Mouse (Mus musculus) limb, embryonic 15.5 days (tissue): ENCODE measurements around the gene Usp33. TPM values are rescaled to one million over a fixed set of nuclear protein-coding genes. Genes with fewer than 3 reads are reported as not detected.

ENCODE experiments used
- ATAC-seq: fragments of 200-750 bp; cut with Nextera tagmentation; 2 replicates; pipeline ENCODE4 v1.8.0; 2017; ENCODE audit warnings: low read depth, moderate TSS enrichment; ENCODE audit not compliant: insufficient number of reproducible peaks, low FRiP score, low TSS enrichment
- H3K27ac ChIP-seq: fragments of 300-500 bp; sonication (generic); 2 replicates; pipeline ENCODE4 v1.5.1; 2015; ENCODE audit warnings: moderate library complexity, mild to moderate bottlenecking, inconsistent platforms
- H3K27me3 ChIP-seq: fragments of 300-500 bp; sonication (generic); 2 replicates; pipeline ENCODE4 v1.6.1; 2015; ENCODE audit warnings: inconsistent platforms
- H3K36me3 ChIP-seq: fragments of 300-500 bp; sonication (generic); 2 replicates; pipeline ENCODE4 v1.6.1; 2015; ENCODE audit warnings: inconsistent platforms
- H3K4me1 ChIP-seq: fragments of 300-500 bp; sonication (generic); 2 replicates; pipeline ENCODE4 v1.6.1; 2015; ENCODE audit warnings: inconsistent platforms
- H3K4me2 ChIP-seq: fragments of 300-500 bp; sonication (generic); 2 replicates; pipeline ENCODE4 v1.6.1; 2015; ENCODE audit warnings: mild to moderate bottlenecking, inconsistent platforms
- H3K4me3 ChIP-seq: fragments of 300-500 bp; sonication (generic); 2 replicates; pipeline ENCODE4 v1.5.1; 2015; ENCODE audit warnings: mild to moderate bottlenecking, inconsistent platforms
- H3K9ac ChIP-seq: fragments of 300-500 bp; sonication (generic); 2 replicates; pipeline ENCODE4 v1.6.1; 2015; ENCODE audit warnings: inconsistent platforms
- H3K9me3 ChIP-seq: fragments of 300-500 bp; sonication (generic); 2 replicates; pipeline ENCODE4 v1.6.1; 2016; ENCODE audit warnings: inconsistent platforms
- WGBS: fragments of 180-500 bp; shearing (Covaris S2); methylation state at CpG from one replicate; pipeline ENCODE4 v1.1.7; 2015; 5-methylcytosine and 5-hydroxymethylcytosine counted together
- polyA plus RNA-seq: library from polyadenylated mRNA; unstranded; fragments of >200 nt; fragmentation: Nextera tagmentation; extraction: Ambion mirVana; gene quantifications from 2 replicates; pipeline ENCODE4 v1.2.1, GENCODE M21; 2015

Gene Usp33
- polyA plus RNA-seq, 1 experiment from 2014 or later = 45.2 TPM

DNA sequence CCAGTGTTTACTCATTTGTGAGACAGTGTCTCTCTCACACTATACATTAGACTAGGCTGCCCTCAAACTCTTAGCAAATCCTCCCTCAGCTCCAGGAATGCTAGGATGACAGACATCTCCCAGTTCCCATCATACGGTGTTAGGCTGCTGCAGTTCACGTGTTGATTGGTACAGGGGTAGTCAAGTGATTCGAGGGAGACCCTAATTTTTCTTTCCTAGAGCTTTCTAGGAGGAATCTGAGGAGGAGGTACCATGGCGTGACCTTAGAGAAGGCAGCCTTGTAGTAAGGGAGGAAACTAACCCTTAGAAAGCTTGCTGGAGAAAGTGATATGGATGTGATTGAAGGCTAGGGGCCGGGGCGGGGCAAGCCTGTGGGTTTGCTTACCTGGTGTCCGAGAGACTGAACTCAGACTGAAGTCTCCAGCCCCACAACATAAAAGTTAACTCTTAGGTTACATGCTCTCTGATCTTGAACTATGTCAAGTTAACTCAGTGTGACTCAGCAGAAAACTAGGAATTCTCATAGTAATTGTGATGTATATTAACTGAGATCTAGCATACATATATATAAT is 64.8 kb downstream of the Usp33 start:
- Histone ChIP-seq H3K9me3 (no peaks in the 10 kb centered on the region), H3K4me1 (peaks cover 3% of the 10 kb centered on the region; the same call in 1 of the 2 replicates), H3K36me3 (no peaks in the 10 kb centered on the region), H3K4me2 (no peak overlapping the region), H3K9ac (no peak overlapping the region), H3K4me3 (no peak overlapping the region), H3K27ac (no peak overlapping the region), H3K27me3 (no peaks in the 10 kb centered on the region)
- 75% methylated on average over 7 of the region's 7 CpGs for WGBS
- no peak for ATAC-seq

DNA sequence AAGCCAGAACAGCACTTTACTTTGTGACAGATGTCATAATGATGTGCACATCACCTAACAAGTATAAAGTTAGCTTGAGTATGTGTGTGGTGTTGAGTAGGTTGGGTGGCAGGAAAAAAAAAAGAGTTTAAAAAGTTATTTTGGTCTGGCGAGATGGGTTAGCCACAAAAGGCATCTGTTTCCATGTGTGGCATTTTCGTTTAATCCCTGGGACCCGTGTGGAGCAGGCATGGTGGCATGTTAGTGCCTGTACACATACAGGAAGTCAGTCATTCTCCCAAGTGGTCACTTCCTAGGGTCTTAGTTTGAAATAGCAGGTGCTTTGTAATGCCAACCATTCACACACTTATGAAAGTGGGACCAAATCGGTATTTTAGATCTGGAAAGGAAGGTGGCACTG is 66.1 kb downstream of the Usp33 start:
- ATAC-seq = no peak
- H3K9me3 ChIP-seq = no peaks in the 10 kb centered on the region

DNA sequence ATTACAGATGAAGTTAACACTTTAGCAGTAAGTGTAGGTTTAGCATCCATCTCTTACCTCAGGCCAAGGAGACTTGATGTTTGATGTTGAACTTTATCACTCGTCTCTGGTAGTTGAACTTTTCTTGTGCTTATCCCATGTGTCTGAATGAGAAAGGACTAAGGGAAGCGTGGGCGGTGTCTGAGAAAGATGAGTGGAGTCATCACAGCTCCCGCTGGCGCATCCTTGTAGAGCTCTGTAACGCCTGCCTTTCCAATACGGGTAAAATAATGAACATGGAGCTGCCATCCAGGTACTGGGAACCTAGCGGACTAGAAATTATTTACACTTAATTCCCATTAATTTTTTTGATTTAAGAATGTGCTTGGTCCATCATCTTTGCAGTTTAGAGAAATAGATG is 82.6 kb downstream of the Usp33 start:
- Histone ChIP-seq H3K27ac (no peak overlapping the region), H3K36me3 (peaks cover 27% of the 10 kb centered on the region), H3K9me3 (no peaks in the 10 kb centered on the region), H3K4me3 (no peak overlapping the region), H3K4me1 (no peaks in the 10 kb centered on the region), H3K9ac (no peak overlapping the region), H3K4me2 (no peak overlapping the region), H3K27me3 (no peaks in the 10 kb centered on the region)
- no peak for ATAC-seq
- WGBS = 95% methylated on average over 8 of the region's 8 CpGs

More for the DNA sequence above, 66.1 kb downstream of the Usp33 start:
- Histone ChIP-seq H3K4me2 (no peak overlapping the region), H3K27me3 (no peaks in the 10 kb centered on the region), H3K27ac (no peak overlapping the region), H3K36me3 (no peaks in the 10 kb centered on the region), H3K4me3 (no peak overlapping the region), H3K9ac (no peak overlapping the region), H3K4me1 (0 out of 2 replicates have a peak, but pooled peaks cover 3% of the 10 kb centered on the region)
- WGBS = 65% methylated on average over 4 of the region's 4 CpGs

- H3K4me2 ChIP-seq = no peak overlapping the region
- no peak overlapping the region for H3K9ac ChIP-seq
- no peak overlapping the region for H3K4me3 ChIP-seq
- 94% methylated on average over 7 of the region's 7 CpGs for WGBS
- H3K4me1 ChIP-seq = no peaks in the 10 kb centered on the region
- no peaks in the 10 kb centered on the region for H3K27me3 ChIP-seq
- no peak for ATAC-seq
- peaks cover 23% of the 10 kb centered on the region for H3K36me3 ChIP-seq
- no peaks in the 10 kb centered on the region for H3K9me3 ChIP-seq
- no peak overlapping the region for H3K27ac ChIP-seq
Measured at GRCm38 (mm10) chr3:152432677-152433076, 86.4 kb downstream of the Usp33 start.

DNA sequence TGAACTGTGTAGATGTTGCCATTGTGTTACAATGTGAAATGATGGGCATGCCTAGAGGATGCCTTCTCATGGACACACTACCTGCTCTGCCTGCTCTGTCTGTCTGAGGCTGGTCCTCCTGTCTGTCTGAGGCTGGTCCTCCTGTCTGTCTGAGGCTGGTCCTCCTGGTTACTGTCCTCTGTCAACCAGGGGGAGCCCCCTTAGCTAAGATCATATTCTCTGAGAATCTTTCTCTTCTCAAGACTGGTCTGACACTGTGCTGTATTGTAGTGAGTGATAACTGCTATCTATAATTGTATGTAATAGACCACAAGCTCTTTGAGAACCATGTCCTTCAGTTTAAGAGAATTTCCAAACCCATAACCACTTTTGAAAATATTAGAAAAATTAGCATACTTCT is 89.3 kb downstream of the Usp33 start:
- H3K36me3 ChIP-seq = peaks cover 10% of the 10 kb centered on the region
- H3K4me1 ChIP-seq = no peaks in the 10 kb centered on the region
- no peaks in the 10 kb centered on the region for H3K27me3 ChIP-seq
- ATAC-seq = no peak
- no peaks in the 10 kb centered on the region for H3K9me3 ChIP-seq
- H3K4me2 ChIP-seq = no peak overlapping the region
- H3K9ac ChIP-seq = no peak overlapping the region
- H3K27ac ChIP-seq = no peak overlapping the region
- H3K4me3 ChIP-seq = no peak overlapping the region

GRCm38 (mm10) chr3:152438068-152438467 is 91.8 kb downstream of the Usp33 start:
- ATAC-seq = no peak
- Histone ChIP-seq H3K27me3 (no peaks in the 10 kb centered on the region), H3K27ac (no peak overlapping the region), H3K4me2 (no peak overlapping the region), H3K9me3 (no peaks in the 10 kb centered on the region), H3K9ac (no peak overlapping the region), H3K4me1 (no peaks in the 10 kb centered on the region), H3K4me3 (no peak overlapping the region), H3K36me3 (peaks cover 10% of the 10 kb centered on the region; the same call in 1 of the 2 replicates)
- WGBS = 96% methylated on average over 7 of the region's 7 CpGs

DNA sequence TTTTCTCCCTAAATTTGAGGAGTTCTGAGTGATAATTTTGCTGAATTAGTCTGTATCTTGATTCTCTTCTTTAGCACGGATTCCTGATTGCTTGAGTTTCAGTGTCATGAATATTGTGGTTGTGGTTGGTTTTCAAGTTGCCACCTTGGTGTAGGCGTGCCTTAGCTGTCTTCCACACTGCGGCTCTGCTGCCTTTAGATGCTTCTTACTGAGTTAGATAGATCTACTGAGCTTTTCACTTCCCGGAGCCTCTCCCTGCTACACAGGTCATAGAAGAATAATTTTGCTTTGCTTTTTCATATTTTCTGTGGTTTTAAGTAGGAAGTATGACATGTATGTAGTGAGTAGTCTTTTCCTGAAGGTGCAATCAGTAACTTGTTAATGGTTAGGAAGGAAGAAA is 96.5 kb downstream of the Usp33 start:
- Histone ChIP-seq H3K9ac (no peak overlapping the region), H3K27me3 (no peaks in the 10 kb centered on the region), H3K4me2 (no peak overlapping the region), H3K36me3 (no peaks in the 10 kb centered on the region), H3K27ac (no peak overlapping the region), H3K4me1 (no peaks in the 10 kb centered on the region), H3K4me3 (no peak overlapping the region), H3K9me3 (no peaks in the 10 kb centered on the region)
- 90% methylated on average over 4 of the region's 4 CpGs for WGBS
- ATAC-seq = no peak

Other genes starting within 250 kb of the Usp33 start
- gene Gipc2, start 180.2 kb upstream of the Usp33 start, polyA plus RNA-seq = 8.5 and 9.1 TPM in 2 replicates
- gene Dnajb4, start 136.2 kb upstream of the Usp33 start, polyA plus RNA-seq = 39.3 and 44.3 TPM in 2 replicates
- 192 and 209 TPM in 2 replicates for gene Fubp1, start 136.1 kb upstream of the Usp33 start, polyA plus RNA-seq
- gene Nexn, start 80.1 kb upstream of the Usp33 start, polyA plus RNA-seq = 28.5 and 41.5 TPM in 2 replicates
- gene Miga1, start 6.1 kb upstream of the Usp33 start, polyA plus RNA-seq = 13.3 and 16.2 TPM in 2 replicates
- gene Zzz3, start 49.0 kb downstream of the Usp33 start, polyA plus RNA-seq = 40.6 and 41.4 TPM in 2 replicates